Mouse (Mus musculus) large intestine, adult 2 months (tissue): ENCODE results near the gene Mrpl33. TPM values are rescaled to one million over a fixed set of nuclear protein-coding genes. Genes with fewer than 3 reads are reported as not detected.
A peak's percentile ranks its signal among the peaks of the same experiment; 100 is the strongest.
"Not testable (repeated sequence)": the region's sequence is repeated elsewhere in the genome, so short reads cannot be mapped to it uniquely, and the experiment has no call there.

Source experiments
- DNase-seq: peaks from one replicate; pipeline ENCODE4 v3.0.0-alpha.2; 2012; ENCODE audit warnings: low read depth, low spot score
- WGBS: fragments of 180-500 bp; shearing (Covaris S2); methylation state at CpG from one replicate; pipeline ENCODE4 v1.1.7; 2018; 5-methylcytosine and 5-hydroxymethylcytosine counted together
- polyA plus RNA-seq: library from polyadenylated mRNA; depleted of rRNA; stranded (reverse); fragments of >200 nt; gene quantifications from 2 replicates; pipeline ENCODE4 v1.2.3, GENCODE M21; 2012; rRNA removed

Gene Mrpl33
- 19.7 and 22.7 TPM in 2 replicates for polyA plus RNA-seq

DNA sequence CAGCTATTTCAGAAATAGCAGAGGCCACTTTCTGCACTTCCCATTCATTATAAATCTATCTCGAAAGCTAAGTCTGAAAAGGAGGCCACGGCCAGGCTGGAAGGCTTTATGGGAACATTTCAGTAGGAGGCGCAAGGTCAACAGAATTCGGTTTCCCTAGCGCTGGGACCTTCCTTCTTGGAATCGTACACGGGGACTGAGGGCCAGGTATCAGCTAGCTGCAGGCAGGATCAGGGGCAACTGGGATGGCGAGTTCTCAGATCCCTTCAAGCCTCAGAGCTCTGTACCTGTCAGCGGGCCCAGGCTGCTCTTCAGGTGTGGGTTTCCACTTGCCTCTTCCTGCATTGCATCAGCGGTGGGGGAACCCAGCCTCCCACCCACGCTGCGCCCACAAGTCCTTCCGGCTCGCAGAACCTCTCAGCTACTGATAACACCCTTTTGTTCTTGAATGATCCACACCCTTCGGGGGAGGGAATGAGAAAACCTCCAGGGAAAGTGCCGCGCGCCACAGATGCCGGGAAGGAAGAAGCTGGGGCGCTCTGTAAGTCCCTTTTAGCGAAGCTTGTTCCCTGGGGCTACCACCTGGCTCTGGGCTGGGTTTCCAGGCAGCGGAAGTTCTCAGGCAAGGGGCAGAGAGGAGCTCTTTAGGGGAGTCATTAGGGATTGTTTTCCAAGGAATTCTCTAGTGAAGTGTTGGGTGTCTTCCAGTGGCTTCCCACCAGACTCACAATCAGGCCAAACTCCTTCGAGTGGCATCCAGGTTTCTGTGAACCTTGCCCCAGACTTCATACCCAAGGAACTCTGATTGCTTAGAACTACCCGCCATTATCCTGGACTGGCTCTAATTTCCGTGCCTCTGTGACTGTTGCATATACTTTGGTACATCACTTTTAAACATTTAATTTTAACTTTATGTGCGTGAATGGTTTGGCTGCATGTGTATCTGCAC is at the start of gene Mrpl33:
Gene Mrpl33 (plus strand): TSS at position 455 of the 949 bp plus-strand sequence.
- 11% methylated on average over 26 of the region's 26 CpGs for WGBS
- peak; percentile 51 for DNase-seq

GRCm38 (mm10) chr5:31559401-31559800 is 37.3 kb upstream of the Mrpl33 start:
- DNase-seq: no peak
- WGBS: 65% methylated on average over 1 of the region's 1 CpGs

DNA sequence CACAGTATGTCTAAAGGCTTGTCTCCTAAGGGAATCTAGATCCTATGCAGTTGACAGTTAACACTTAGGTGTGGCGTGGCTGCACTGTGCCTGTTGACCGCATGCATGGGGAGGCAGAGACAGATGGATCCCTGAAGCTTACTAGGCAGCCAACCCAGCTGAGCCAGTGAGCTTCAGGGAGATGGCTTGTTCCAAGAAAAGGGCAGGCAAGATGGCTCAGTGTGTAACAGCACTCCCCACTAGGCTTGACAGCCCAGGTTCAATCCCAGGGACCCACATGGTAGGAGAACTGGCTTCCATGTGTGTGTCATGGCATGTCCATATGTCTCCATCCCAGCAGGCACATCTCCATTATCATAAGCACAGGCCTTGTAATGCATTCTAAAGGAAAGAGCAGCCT is 36.4 kb upstream of the Mrpl33 start:
- WGBS: 100% methylated on average over 2 of the region's 2 CpGs
- no peak for DNase-seq

GRCm38 (mm10) chr5:31562036-31562666 is 34.6 kb upstream of the Mrpl33 start:
- 77% methylated on average over 7 of the region's 7 CpGs for WGBS
- DNase-seq: no peak

GRCm38 (mm10) chr5:31563496-31563895 is 33.2 kb upstream of the Mrpl33 start:
- WGBS: 11% methylated on average over 6 of the region's 6 CpGs
- DNase-seq: peak; percentile 47

GRCm38 (mm10) chr5:31563905-31564304 is 32.8 kb upstream of the Mrpl33 start:
- DNase-seq: no peak
- 28% methylated on average over 7 of the region's 7 CpGs for WGBS

DNA sequence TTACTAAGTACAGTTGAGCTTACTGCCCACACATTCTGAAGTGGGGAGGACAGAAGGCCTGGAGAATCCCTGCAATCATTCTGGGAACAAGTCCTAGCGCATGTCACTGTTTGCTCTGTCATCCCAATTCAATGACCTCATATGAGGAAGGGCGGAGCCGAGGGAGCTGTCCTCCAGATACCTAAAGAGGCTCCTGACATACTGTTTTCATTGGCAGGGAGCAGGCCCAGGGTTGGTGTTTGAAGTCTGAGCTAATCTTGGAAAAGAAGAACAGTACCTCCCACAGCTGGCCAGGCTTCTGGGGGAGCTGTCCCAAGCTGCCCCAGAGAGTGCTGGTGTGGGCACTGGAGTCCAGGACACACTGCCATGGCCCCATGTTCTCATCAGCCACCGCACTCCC is 31.8 kb upstream of the Mrpl33 start:
- no peak for DNase-seq
- WGBS: 59% methylated on average over 4 of the region's 4 CpGs

DNA sequence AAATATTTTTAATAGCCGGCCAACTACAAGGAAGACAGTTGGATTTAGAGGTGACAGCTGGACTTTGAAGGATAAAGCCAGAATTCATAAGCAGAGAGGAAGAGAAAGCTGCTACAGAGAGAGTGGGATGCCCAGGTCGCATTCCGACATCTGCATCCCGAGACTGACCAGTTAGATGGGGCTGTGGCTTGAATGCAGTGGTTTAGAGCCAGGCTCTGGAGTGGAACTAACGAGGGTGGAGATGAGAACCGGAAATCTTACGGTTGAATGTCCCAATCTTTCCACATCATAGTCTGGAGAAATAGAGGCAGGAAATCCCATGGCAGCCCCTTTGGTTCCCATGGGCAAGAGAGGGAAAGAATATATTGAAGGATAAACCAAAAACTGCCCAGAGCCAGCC is 30.7 kb upstream of the Mrpl33 start:
- 88% methylated on average over 7 of the region's 7 CpGs for WGBS
- DNase-seq: no peak

DNA sequence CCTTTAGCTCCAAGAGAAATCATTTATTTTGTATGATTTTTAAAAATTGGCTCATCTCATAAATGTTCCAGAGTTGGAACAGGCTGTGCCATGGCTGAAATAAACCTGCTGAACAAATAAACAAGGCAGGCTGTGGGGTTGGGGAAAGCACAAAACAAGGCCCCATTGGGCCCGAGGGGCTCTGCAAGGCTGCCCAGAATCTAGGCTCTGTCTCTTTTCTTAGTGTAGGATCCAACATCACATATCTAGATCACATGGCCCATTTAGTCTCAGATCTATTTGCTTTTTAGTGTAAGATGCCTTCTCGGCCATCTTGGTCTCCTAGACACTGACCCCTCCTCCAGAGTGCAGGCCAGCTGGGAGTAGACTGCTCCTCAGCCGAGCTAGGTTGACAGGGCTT is 30.3 kb upstream of the Mrpl33 start:
- WGBS: 68% methylated on average over 3 of the region's 3 CpGs
- no peak for DNase-seq

- WGBS: 72% methylated on average over 5 of the region's 5 CpGs
- DNase-seq: no peak
Measured at GRCm38 (mm10) chr5:31567951-31568657, 28.6 kb upstream of the Mrpl33 start.

GRCm38 (mm10) chr5:31571023-31571608 is 25.6 kb upstream of the Mrpl33 start:
- WGBS: 47% methylated on average over 20 of the region's 20 CpGs
- no peak for DNase-seq

- 46% methylated on average over 3 of the region's 3 CpGs for WGBS
Measured at GRCm38 (mm10) chr5:31573722-31574121, 23.0 kb upstream of the Mrpl33 start.

GRCm38 (mm10) chr5:31576539-31576975 is 20.2 kb upstream of the Mrpl33 start:
- DNase-seq: no peak
- WGBS: 71% methylated on average over 7 of the region's 7 CpGs

More at GRCm38 (mm10) chr5:31573722-31574121, 23.0 kb upstream of the Mrpl33 start:
- no peak for DNase-seq

GRCm38 (mm10) chr5:31581263-31581662 is 15.5 kb upstream of the Mrpl33 start:
- no peak for DNase-seq
- WGBS: 68% methylated on average over 6 of the region's 6 CpGs

- DNase-seq: no peak
- WGBS: 31% methylated on average over 3 of the region's 3 CpGs
Measured at GRCm38 (mm10) chr5:31581932-31582331, 14.8 kb upstream of the Mrpl33 start.

DNA sequence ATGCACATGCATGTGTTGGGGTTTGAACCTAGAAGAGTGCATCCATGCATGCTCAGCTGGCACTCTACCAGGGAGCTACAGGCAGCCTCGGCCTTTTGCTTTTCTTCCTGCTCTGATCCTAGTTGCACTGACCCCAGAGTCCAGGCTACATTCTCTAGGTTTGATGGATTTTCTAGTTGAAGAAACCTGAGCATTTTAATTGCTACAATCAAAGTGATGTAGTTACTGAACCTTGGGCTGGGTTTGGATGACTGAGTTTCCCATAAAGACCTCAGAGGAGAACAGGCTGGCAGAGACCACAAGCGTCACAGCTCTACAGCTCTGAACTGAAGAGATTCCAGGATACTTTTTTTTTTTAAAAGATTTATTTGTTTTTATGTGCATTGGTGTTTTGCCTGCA is 13.5 kb upstream of the Mrpl33 start:
- no peak for DNase-seq
- WGBS: 77% methylated on average over 2 of the region's 2 CpGs

GRCm38 (mm10) chr5:31585526-31585925 is 11.2 kb upstream of the Mrpl33 start:
- DNase-seq: no peak
- 94% methylated on average over 4 of the region's 4 CpGs for WGBS

DNA sequence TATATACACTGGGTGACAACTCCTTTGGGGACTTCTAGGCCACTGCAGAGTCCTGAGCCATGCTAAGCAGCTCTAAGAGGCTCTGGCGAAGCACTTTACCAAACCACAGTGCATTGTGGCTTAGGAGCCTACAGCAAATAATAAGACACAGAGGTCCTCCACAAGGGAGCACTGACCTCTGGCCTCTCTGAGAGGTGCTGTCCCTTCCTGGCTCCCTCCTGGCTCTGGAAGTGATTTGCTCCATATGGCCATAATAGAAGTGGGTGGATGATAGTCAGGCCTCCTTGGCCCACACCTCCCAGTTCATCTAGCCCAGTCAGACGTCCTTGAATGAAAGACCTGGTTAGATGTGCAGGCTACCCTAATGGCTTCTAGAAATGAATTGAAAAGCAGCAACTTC is 8.7 kb upstream of the Mrpl33 start:
- DNase-seq: no peak
- 84% methylated on average over 2 of the region's 2 CpGs for WGBS

GRCm38 (mm10) chr5:31588672-31589071 is 8.1 kb upstream of the Mrpl33 start:
- 90% methylated on average over 8 of the region's 8 CpGs for WGBS
- not testable (repeated sequence) for DNase-seq
